Mouse (Mus musculus): ENCODE measurements around the gene Kdm4b. TPM values are rescaled to one million over a fixed set of nuclear protein-coding genes. Genes with fewer than 3 reads are reported as not detected.

The Kdm4b gene
- polyA plus RNA-seq, 1 experiment from 2014 or later: 43.6 TPM

GRCm38 (mm10) chr17:56348128-56348527 is 22.3 kb downstream of the Kdm4b start:
- H3K9ac ChIP-seq: no peak overlapping the region
- H3K4me1 ChIP-seq: 0 out of 2 replicates have a peak, but pooled peaks cover 4% of the 10 kb centered on the region
- H3K27ac ChIP-seq (replicated peaks): no peak overlapping the region
- no peak overlapping the region for H3K4me3 ChIP-seq (replicated peaks)
- no peaks in the 10 kb centered on the region for H3K27me3 ChIP-seq
- no peak for ATAC-seq (ENCODE audit: insufficient number of reproducible peaks, low FRiP score, low TSS enrichment, low read depth)
- no peaks in the 10 kb centered on the region for H3K9me3 ChIP-seq (replicated peaks)
- H3K36me3 ChIP-seq: peaks cover 21% of the 10 kb centered on the region
- WGBS: 78% methylated on average over 4 of the region's 4 CpGs
- H3K4me2 ChIP-seq (replicated peaks): no peak overlapping the region

- no peak for ATAC-seq (ENCODE audit: insufficient number of reproducible peaks, low FRiP score, low TSS enrichment, low read depth)
- no peak overlapping the region for H3K27ac ChIP-seq (replicated peaks)
- H3K4me1 ChIP-seq: 0 out of 2 replicates have a peak, but pooled peaks cover 4% of the 10 kb centered on the region
- H3K9me3 ChIP-seq (replicated peaks): no peaks in the 10 kb centered on the region
- no peak overlapping the region for H3K4me2 ChIP-seq (replicated peaks)
- H3K9ac ChIP-seq: no peak overlapping the region
- H3K4me3 ChIP-seq (replicated peaks): no peak overlapping the region
- peaks cover 25% of the 10 kb centered on the region for H3K36me3 ChIP-seq
- H3K27me3 ChIP-seq: no peaks in the 10 kb centered on the region
Measured at GRCm38 (mm10) chr17:56348586-56348985, 22.7 kb downstream of the Kdm4b start.

- Histone ChIP-seq H3K4me3 (replicated peaks) (no peak overlapping the region), H3K9ac (no peak overlapping the region), H3K4me1 (0 out of 2 replicates have a peak, but pooled peaks cover 4% of the 10 kb centered on the region), H3K9me3 (replicated peaks) (no peaks in the 10 kb centered on the region), H3K27ac (replicated peaks) (no peak overlapping the region), H3K4me2 (replicated peaks) (no peak overlapping the region), H3K36me3 (peaks cover 43% of the 10 kb centered on the region), H3K27me3 (no peaks in the 10 kb centered on the region)
- ATAC-seq (ENCODE audit: insufficient number of reproducible peaks, low FRiP score, low TSS enrichment, low read depth): 0 out of 2 replicates have a peak, but pooled peaks have one; percentile 12
- WGBS: 18% methylated on average over 2 of the region's 2 CpGs
Measured at GRCm38 (mm10) chr17:56350694-56351093, 24.8 kb downstream of the Kdm4b start.

GRCm38 (mm10) chr17:56356921-56357885 is 31.3 kb downstream of the Kdm4b start:
- H3K4me3 ChIP-seq (replicated peaks): no peak overlapping the region
- 63% methylated on average over 9 of the region's 9 CpGs for WGBS

GRCm38 (mm10) chr17:56359183-56359725 is 33.4 kb downstream of the Kdm4b start:
- peaks cover 67% of the 10 kb centered on the region for H3K36me3 ChIP-seq
- H3K4me2 ChIP-seq (replicated peaks): no peak overlapping the region
- no peaks in the 10 kb centered on the region for H3K9me3 ChIP-seq (replicated peaks)
- WGBS: 83% methylated on average over 3 of the region's 3 CpGs
- H3K4me3 ChIP-seq (replicated peaks): no peak overlapping the region
- H3K4me1 ChIP-seq: no peaks in the 10 kb centered on the region
- ATAC-seq (ENCODE audit: insufficient number of reproducible peaks, low FRiP score, low TSS enrichment, low read depth): no peak
- H3K27me3 ChIP-seq: no peaks in the 10 kb centered on the region
- no peak overlapping the region for H3K9ac ChIP-seq
- H3K27ac ChIP-seq (replicated peaks): no peak overlapping the region

More at GRCm38 (mm10) chr17:56356921-56357885, 31.3 kb downstream of the Kdm4b start:
- H3K27me3 ChIP-seq: no peaks in the 10 kb centered on the region
- peaks cover 76% of the 10 kb centered on the region for H3K36me3 ChIP-seq
- ATAC-seq (ENCODE audit: insufficient number of reproducible peaks, low FRiP score, low TSS enrichment, low read depth): 0 out of 2 replicates have a peak, but pooled peaks have one; percentile 53
- no peaks in the 10 kb centered on the region for H3K9me3 ChIP-seq (replicated peaks)
- H3K4me1 ChIP-seq: no peaks in the 10 kb centered on the region
- no peak overlapping the region for H3K27ac ChIP-seq (replicated peaks)
- no peak overlapping the region for H3K9ac ChIP-seq
- no peak overlapping the region for H3K4me2 ChIP-seq (replicated peaks)

GRCm38 (mm10) chr17:56359864-56360263 is 34.0 kb downstream of the Kdm4b start:
- H3K9ac ChIP-seq: no peak overlapping the region
- no peak overlapping the region for H3K27ac ChIP-seq (replicated peaks)
- peaks cover 62% of the 10 kb centered on the region for H3K36me3 ChIP-seq
- no peaks in the 10 kb centered on the region for H3K27me3 ChIP-seq
- H3K4me3 ChIP-seq (replicated peaks): no peak overlapping the region
- no peaks in the 10 kb centered on the region for H3K4me1 ChIP-seq
- ATAC-seq (ENCODE audit: insufficient number of reproducible peaks, low FRiP score, low TSS enrichment, low read depth): no peak
- WGBS: 92% methylated on average over 1 of the region's 1 CpGs
- no peaks in the 10 kb centered on the region for H3K9me3 ChIP-seq (replicated peaks)
- H3K4me2 ChIP-seq (replicated peaks): no peak overlapping the region

- no peak overlapping the region for H3K9ac ChIP-seq
- no peaks in the 10 kb centered on the region for H3K4me1 ChIP-seq
- WGBS: 53% methylated on average over 8 of the region's 8 CpGs
- H3K27ac ChIP-seq (replicated peaks): no peak overlapping the region
- peaks cover 62% of the 10 kb centered on the region for H3K36me3 ChIP-seq
- H3K27me3 ChIP-seq: no peaks in the 10 kb centered on the region
- H3K4me2 ChIP-seq (replicated peaks): no peak overlapping the region
- no peaks in the 10 kb centered on the region for H3K9me3 ChIP-seq (replicated peaks)
- ATAC-seq (ENCODE audit: insufficient number of reproducible peaks, low FRiP score, low TSS enrichment, low read depth): no peak
- H3K4me3 ChIP-seq (replicated peaks): no peak overlapping the region
Measured at GRCm38 (mm10) chr17:56360451-56360850, 34.6 kb downstream of the Kdm4b start.

GRCm38 (mm10) chr17:56361542-56361941 is 35.7 kb downstream of the Kdm4b start:
- Histone ChIP-seq H3K36me3 (peaks cover 56% of the 10 kb centered on the region), H3K9me3 (replicated peaks) (no peaks in the 10 kb centered on the region), H3K4me3 (replicated peaks) (no peak overlapping the region), H3K9ac (no peak overlapping the region), H3K4me2 (replicated peaks) (no peak overlapping the region), H3K27me3 (no peaks in the 10 kb centered on the region), H3K4me1 (peaks cover 4% of the 10 kb centered on the region; the same call in 1 of the 2 replicates), H3K27ac (replicated peaks) (no peak overlapping the region)
- no peak for ATAC-seq (ENCODE audit: insufficient number of reproducible peaks, low FRiP score, low TSS enrichment, low read depth)
- WGBS: 84% methylated on average over 2 of the region's 2 CpGs

GRCm38 (mm10) chr17:56365791-56366673 is 40.2 kb downstream of the Kdm4b start:
- 63% methylated on average over 7 of the region's 7 CpGs for WGBS
- Histone ChIP-seq H3K27me3 (no peaks in the 10 kb centered on the region), H3K9ac (no peak overlapping the region), H3K4me3 (replicated peaks) (no peak overlapping the region), H3K4me2 (replicated peaks) (no peak overlapping the region), H3K27ac (replicated peaks) (no peak overlapping the region), H3K4me1 (peaks cover 4% of the 10 kb centered on the region; the same call in 1 of the 2 replicates), H3K9me3 (replicated peaks) (no peaks in the 10 kb centered on the region), H3K36me3 (peaks cover 63% of the 10 kb centered on the region)
- ATAC-seq (ENCODE audit: insufficient number of reproducible peaks, low FRiP score, low TSS enrichment, low read depth): no peak

- peaks cover 4% of the 10 kb centered on the region; the same call in 1 of the 2 replicates for H3K4me1 ChIP-seq
- WGBS: 92% methylated on average over 6 of the region's 6 CpGs
- no peaks in the 10 kb centered on the region for H3K9me3 ChIP-seq (replicated peaks)
- H3K27ac ChIP-seq (replicated peaks): no peak overlapping the region
- H3K36me3 ChIP-seq: peaks cover 66% of the 10 kb centered on the region
- no peak for ATAC-seq (ENCODE audit: insufficient number of reproducible peaks, low FRiP score, low TSS enrichment, low read depth)
- H3K27me3 ChIP-seq: no peaks in the 10 kb centered on the region
- H3K9ac ChIP-seq: no peak overlapping the region
- no peak overlapping the region for H3K4me2 ChIP-seq (replicated peaks)
- H3K4me3 ChIP-seq (replicated peaks): no peak overlapping the region
Measured at GRCm38 (mm10) chr17:56368291-56368790, 42.5 kb downstream of the Kdm4b start.

Data from embryonic facial prominence, embryonic 15.5 days (tissue).